Mouse (Mus musculus): ENCODE results near the gene Cd300ld3. TPM values are rescaled to one million over a fixed set of nuclear protein-coding genes. Genes with fewer than 3 reads are reported as not detected.

Gene Cd300ld3
- polyA plus RNA-seq, 1 experiment from 2014 or later, result not detected

- Histone ChIP-seq H3K27me3 (replicated peaks; ENCODE audit: insufficient read depth, low read length) (peaks cover 4% of the 10 kb centered on the region; the same call in 1 of the 2 replicates), H3K36me3 (ENCODE audit: insufficient read depth, low read length) (no peaks in the 10 kb centered on the region), H3K4me2 (replicated peaks; ENCODE audit: low read depth, low read length) (no peak overlapping the region), H3K9me3 (ENCODE audit: low read length) (no peaks in the 10 kb centered on the region), H3K4me1 (ENCODE audit: insufficient read depth, low read depth, low read length) (no peaks in the 10 kb centered on the region), H3K9ac (replicated peaks; ENCODE audit: low read depth) (no peak overlapping the region), H3K27ac (ENCODE audit: low read length) (no peak overlapping the region), H3K4me3 (ENCODE audit: low read depth, low read length) (no peak overlapping the region)
- 42% methylated on average over 12 of the region's 12 CpGs for WGBS
- no peak for DNase-seq (ENCODE audit: low spot score)
- no peak for ATAC-seq
- TF ChIP-seq EP300 (IDR thresholded peaks at IDR 0.05), result no peak
- TF ChIP-seq CTCF (IDR thresholded peaks at IDR 0.05), result no peak
These were observed 36.4 kb upstream of the Cd300ld3 start for GRCm38 (mm10) chr11:115084595-115084994.

GRCm38 (mm10) chr11:115083376-115084139 is 35.3 kb upstream of the Cd300ld3 start:
- TF ChIP-seq CTCF (IDR thresholded peaks at IDR 0.05), result peak; percentile 95
- no peak for TF ChIP-seq EP300 (IDR thresholded peaks at IDR 0.05)
- peak; percentile 80 for DNase-seq (ENCODE audit: low spot score)
- no peak overlapping the region for H3K9ac ChIP-seq (replicated peaks; ENCODE audit: low read depth)
- no peak overlapping the region for H3K4me2 ChIP-seq (replicated peaks; ENCODE audit: low read depth, low read length)
- WGBS, result 33% methylated on average over 18 of the region's 18 CpGs
- H3K4me1 ChIP-seq (ENCODE audit: insufficient read depth, low read depth, low read length), result no peaks in the 10 kb centered on the region
- H3K36me3 ChIP-seq (ENCODE audit: insufficient read depth, low read length), result no peaks in the 10 kb centered on the region
- no peak overlapping the region for H3K27ac ChIP-seq (ENCODE audit: low read length)
- peak; percentile 30; the same call in 1 of the 2 replicates for ATAC-seq
- peaks cover 4% of the 10 kb centered on the region; the same call in 1 of the 2 replicates for H3K27me3 ChIP-seq (replicated peaks; ENCODE audit: insufficient read depth, low read length)
- no peaks in the 10 kb centered on the region for H3K9me3 ChIP-seq (ENCODE audit: low read length)
- H3K4me3 ChIP-seq (ENCODE audit: low read depth, low read length), result no peak overlapping the region

GRCm38 (mm10) chr11:115082196-115082595 is 34.0 kb upstream of the Cd300ld3 start:
- H3K27me3 ChIP-seq (replicated peaks; ENCODE audit: insufficient read depth, low read length), result peaks cover 4% of the 10 kb centered on the region; the same call in 1 of the 2 replicates
- TF ChIP-seq CTCF (IDR thresholded peaks at IDR 0.05) (no peak), EP300 (IDR thresholded peaks at IDR 0.05) (no peak)
- no peaks in the 10 kb centered on the region for H3K36me3 ChIP-seq (ENCODE audit: insufficient read depth, low read length)
- DNase-seq (ENCODE audit: low spot score), result no peak
- WGBS, result 64% methylated on average over 6 of the region's 6 CpGs
- ATAC-seq, result no peak
- H3K27ac ChIP-seq (ENCODE audit: low read length), result no peak overlapping the region
- no peak overlapping the region for H3K9ac ChIP-seq (replicated peaks; ENCODE audit: low read depth)
- H3K4me1 ChIP-seq (ENCODE audit: insufficient read depth, low read depth, low read length), result no peaks in the 10 kb centered on the region
- H3K4me2 ChIP-seq (replicated peaks; ENCODE audit: low read depth, low read length), result no peak overlapping the region
- no peak overlapping the region for H3K4me3 ChIP-seq (ENCODE audit: low read depth, low read length)
- no peaks in the 10 kb centered on the region for H3K9me3 ChIP-seq (ENCODE audit: low read length)

- H3K27ac ChIP-seq (ENCODE audit: low read length), result no peak overlapping the region
- peaks cover 4% of the 10 kb centered on the region; the same call in 1 of the 2 replicates for H3K27me3 ChIP-seq (replicated peaks; ENCODE audit: insufficient read depth, low read length)
- H3K36me3 ChIP-seq (ENCODE audit: insufficient read depth, low read length), result no peaks in the 10 kb centered on the region
- no peak overlapping the region for H3K4me3 ChIP-seq (ENCODE audit: low read depth, low read length)
- no peak overlapping the region for H3K4me2 ChIP-seq (replicated peaks; ENCODE audit: low read depth, low read length)
- TF ChIP-seq EP300 (IDR thresholded peaks at IDR 0.05), result no peak
- TF ChIP-seq CTCF (IDR thresholded peaks at IDR 0.05), result no peak
- WGBS, result 59% methylated on average over 3 of the region's 3 CpGs
- no peak for ATAC-seq
- no peak for DNase-seq (ENCODE audit: low spot score)
- H3K9ac ChIP-seq (replicated peaks; ENCODE audit: low read depth), result no peak overlapping the region
- no peaks in the 10 kb centered on the region for H3K9me3 ChIP-seq (ENCODE audit: low read length)
- H3K4me1 ChIP-seq (ENCODE audit: insufficient read depth, low read depth, low read length), result no peaks in the 10 kb centered on the region
These were observed 33.2 kb upstream of the Cd300ld3 start for GRCm38 (mm10) chr11:115081373-115081772.

GRCm38 (mm10) chr11:115080886-115081285 is 32.7 kb upstream of the Cd300ld3 start:
- WGBS, result 33% methylated on average over 13 of the region's 13 CpGs
- H3K4me3 ChIP-seq (ENCODE audit: low read depth, low read length), result no peak overlapping the region
- peaks cover 4% of the 10 kb centered on the region; the same call in 1 of the 2 replicates for H3K27me3 ChIP-seq (replicated peaks; ENCODE audit: insufficient read depth, low read length)
- ATAC-seq (no peak), DNase-seq (ENCODE audit: low spot score) (peak; percentile 83)
- H3K4me1 ChIP-seq (ENCODE audit: insufficient read depth, low read depth, low read length), result no peaks in the 10 kb centered on the region
- no peak overlapping the region for H3K4me2 ChIP-seq (replicated peaks; ENCODE audit: low read depth, low read length)
- H3K36me3 ChIP-seq (ENCODE audit: insufficient read depth, low read length), result no peaks in the 10 kb centered on the region
- peak; percentile 91 for TF ChIP-seq CTCF (IDR thresholded peaks at IDR 0.05)
- no peak for TF ChIP-seq EP300 (IDR thresholded peaks at IDR 0.05)
- no peaks in the 10 kb centered on the region for H3K9me3 ChIP-seq (ENCODE audit: low read length)
- no peak overlapping the region for H3K27ac ChIP-seq (ENCODE audit: low read length)
- H3K9ac ChIP-seq (replicated peaks; ENCODE audit: low read depth), result no peak overlapping the region

- Histone ChIP-seq H3K27ac (ENCODE audit: low read length) (no peak overlapping the region), H3K9me3 (ENCODE audit: low read length) (no peaks in the 10 kb centered on the region), H3K4me2 (replicated peaks; ENCODE audit: low read depth, low read length) (no peak overlapping the region), H3K4me3 (ENCODE audit: low read depth, low read length) (no peak overlapping the region), H3K36me3 (ENCODE audit: insufficient read depth, low read length) (no peaks in the 10 kb centered on the region), H3K27me3 (replicated peaks; ENCODE audit: insufficient read depth, low read length) (0 out of 2 replicates have a peak, but pooled peaks cover under 1% of the 10 kb centered on the region), H3K4me1 (ENCODE audit: insufficient read depth, low read depth, low read length) (no peaks in the 10 kb centered on the region), H3K9ac (replicated peaks; ENCODE audit: low read depth) (no peak overlapping the region)
- WGBS, result 78% methylated on average over 5 of the region's 5 CpGs
- TF ChIP-seq EP300 (IDR thresholded peaks at IDR 0.05), result no peak
- no peak for DNase-seq (ENCODE audit: low spot score)
- ATAC-seq, result no peak
These were observed 30.5 kb upstream of the Cd300ld3 start for GRCm38 (mm10) chr11:115078680-115079079.

All from lung, postnatal 0 days (tissue).